Mouse (Mus musculus): Measurements from ENCODE around the gene Ccdc89. TPM values are rescaled to one million over a fixed set of nuclear protein-coding genes. Genes with fewer than 3 reads are reported as not detected.
A peak's percentile ranks its signal among the peaks of the same experiment; 100 is the strongest.

The Ccdc89 gene
- under 1 TPM; 0.11 to 0.35 (median 0.23) TPM for total RNA-seq (2022)

- DNase-seq (ENCODE audit: low spot score), result peak; percentile 86
Observed at GRCm38 (mm10) chr7:90426020-90427001, at the start of gene Ccdc89. TSS of gene Ccdc89 (plus strand) at chr7:90426577.

- no peak for DNase-seq (ENCODE audit: low spot score)
Observed at GRCm38 (mm10) chr7:90384411-90384810, 42.0 kb upstream of the Ccdc89 start.

- no peak for DNase-seq (ENCODE audit: low spot score)
Observed at GRCm38 (mm10) chr7:90386885-90387459, 39.4 kb upstream of the Ccdc89 start.

GRCm38 (mm10) chr7:90389765-90390164 lies 36.6 kb upstream of the Ccdc89 start:
- no peak for DNase-seq (ENCODE audit: low spot score)

- DNase-seq (ENCODE audit: low spot score), result no peak
Observed at GRCm38 (mm10) chr7:90395073-90395472, 31.3 kb upstream of the Ccdc89 start.

GRCm38 (mm10) chr7:90395928-90396327 lies 30.4 kb upstream of the Ccdc89 start:
- no peak for DNase-seq (ENCODE audit: low spot score)

- DNase-seq (ENCODE audit: low spot score), result peak; percentile 58
Observed at GRCm38 (mm10) chr7:90409934-90410333, 16.4 kb upstream of the Ccdc89 start.

- peak; percentile 11 for DNase-seq (ENCODE audit: low spot score)
Observed at GRCm38 (mm10) chr7:90427006-90427405, 629 bp downstream of the Ccdc89 start.

GRCm38 (mm10) chr7:90432221-90432620 lies 5.8 kb downstream of the Ccdc89 start:
- DNase-seq (ENCODE audit: low spot score), result no peak

- DNase-seq (ENCODE audit: low spot score), result no peak
Observed at GRCm38 (mm10) chr7:90440044-90440443, 13.7 kb downstream of the Ccdc89 start.

GRCm38 (mm10) chr7:90442070-90442469 lies 15.7 kb downstream of the Ccdc89 start:
- no peak for DNase-seq (ENCODE audit: low spot score)

GRCm38 (mm10) chr7:90442518-90443080 lies 16.2 kb downstream of the Ccdc89 start, which contains the start of gene Crebzf:
TSS of gene Crebzf (plus strand) at chr7:90442729.
- DNase-seq (ENCODE audit: low spot score), result peak; percentile 95

GRCm38 (mm10) chr7:90443101-90444091 lies 17.0 kb downstream of the Ccdc89 start:
- DNase-seq (ENCODE audit: low spot score), result peak; percentile 41

- no peak for DNase-seq (ENCODE audit: low spot score)
Observed at GRCm38 (mm10) chr7:90444206-90444605, 17.8 kb downstream of the Ccdc89 start.

GRCm38 (mm10) chr7:90456149-90456844 lies 29.9 kb downstream of the Ccdc89 start:
- DNase-seq (ENCODE audit: low spot score), result no peak

- DNase-seq (ENCODE audit: low spot score), result peak; percentile 90
Observed at GRCm38 (mm10) chr7:90456845-90457468, 30.6 kb downstream of the Ccdc89 start, which contains the start of gene Tmem126a. TSS of gene Tmem126a (minus strand) at chr7:90457229.

GRCm38 (mm10) chr7:90457517-90457916 lies 31.1 kb downstream of the Ccdc89 start:
- peak; percentile 13 for DNase-seq (ENCODE audit: low spot score)

GRCm38 (mm10) chr7:90460330-90460729 lies 34.0 kb downstream of the Ccdc89 start:
- no peak for DNase-seq (ENCODE audit: low spot score)

- peak; percentile 12 for DNase-seq (ENCODE audit: low spot score)
Observed at GRCm38 (mm10) chr7:90460930-90461329, 34.6 kb downstream of the Ccdc89 start.

GRCm38 (mm10) chr7:90461441-90461840 lies 35.1 kb downstream of the Ccdc89 start:
- DNase-seq (ENCODE audit: low spot score), result no peak

All from heart, adult 8-10 months (tissue).